20 mouse cellular contexts compared by ENCODE assay signal in genomic region chr15:26968392-26969025, GRCm38 (mm10).
DNase-seq lines count a peak whose midpoint lies in the region; ATAC-seq and TF ChIP-seq lines count a peak whose summit lies in the region.
"Had no signal": no experiment of that assay in that cellular context is flagged by ENCODE, and none has a peak within 500 bp of the region (broad histone marks: within the 10 kb centered on the region; RNA-seq: fewer than 3 reads in every experiment).

No protein-coding gene starts in this region.

- no peak overlapping the region for H3K4me2 ChIP-seq in neural tube, embryonic 12.5 days (replicated peaks)
- no peak overlapping the region for H3K4me2 ChIP-seq in midbrain, embryonic 13.5 days (replicated peaks)
- no peak overlapping the region for H3K4me2 ChIP-seq in intestine, postnatal 0 days (replicated peaks; ENCODE audit: low read depth)
- H3K4me2 ChIP-seq: limb, embryonic 15.5 days; liver, embryonic 15.5 days had no signal

- peak; percentile 31 for DNase-seq in embryo, embryonic 10 days (ENCODE audit: low spot score)
- no peak for DNase-seq in embryo, embryonic 9.5 days (ENCODE audit: extremely low spot score)
- no peak for DNase-seq in neural tube, embryonic 10.5 days (ENCODE audit: extremely low spot score, low spot score)
- no peak for DNase-seq in adrenal gland, postnatal 10 days
- no peak for DNase-seq in ovary, postnatal 14 days (ENCODE audit: low spot score)
- DNase-seq: adrenal gland, adult 2 months; cerebellum, postnatal 10 days; gastrocnemius, postnatal 25 days; kidney, adult 2 months; kidney, postnatal 14 days; right cerebral cortex, adult 18-20 months; spleen, adult 18-20 months; thymus, postnatal 36 days had no signal

- H3K27ac ChIP-seq in neural tube, embryonic 12.5 days: no peak overlapping the region
- H3K27ac ChIP-seq in midbrain, embryonic 13.5 days: no peak overlapping the region; the same call in 1 of the 2 replicates
- H3K27ac ChIP-seq in intestine, postnatal 0 days (ENCODE audit: low read depth, low read length): no peak overlapping the region
- H3K27ac ChIP-seq: forebrain, embryonic 10.5 days; limb, embryonic 15.5 days; liver, embryonic 15.5 days had no signal

- no peaks in the 10 kb centered on the region for H3K9me3 ChIP-seq in neural tube, embryonic 12.5 days
- no peaks in the 10 kb centered on the region for H3K9me3 ChIP-seq in midbrain, embryonic 13.5 days
- H3K9me3 ChIP-seq in intestine, postnatal 0 days (ENCODE audit: control insufficient read depth): no peaks in the 10 kb centered on the region
- H3K9me3 ChIP-seq: forebrain, embryonic 10.5 days; limb, embryonic 15.5 days; liver, embryonic 15.5 days had no signal

- H3K36me3 ChIP-seq in neural tube, embryonic 12.5 days: no peaks in the 10 kb centered on the region
- H3K36me3 ChIP-seq in midbrain, embryonic 13.5 days: no peaks in the 10 kb centered on the region
- no peaks in the 10 kb centered on the region for H3K36me3 ChIP-seq in intestine, postnatal 0 days (ENCODE audit: control insufficient read depth, insufficient read depth)
- H3K36me3 ChIP-seq: forebrain, embryonic 10.5 days; limb, embryonic 15.5 days; liver, embryonic 15.5 days had no signal

- H3K4me1 ChIP-seq in neural tube, embryonic 12.5 days: peaks cover 6% of the 10 kb centered on the region; the same call in 1 of the 2 replicates
- H3K4me1 ChIP-seq in midbrain, embryonic 13.5 days (replicated peaks): peaks cover 7% of the 10 kb centered on the region
- H3K4me1 ChIP-seq in intestine, postnatal 0 days (replicated peaks; ENCODE audit: control insufficient read depth, insufficient read depth, low read length): no peaks in the 10 kb centered on the region
- H3K4me1 ChIP-seq: limb, embryonic 15.5 days; liver, embryonic 15.5 days had no signal

- no peak overlapping the region for H3K4me3 ChIP-seq in neural tube, embryonic 12.5 days
- no peak overlapping the region for H3K4me3 ChIP-seq in midbrain, embryonic 13.5 days (replicated peaks)
- no peak overlapping the region for H3K4me3 ChIP-seq in intestine, postnatal 0 days (ENCODE audit: low read depth, low read length)
- H3K4me3 ChIP-seq: forebrain, embryonic 10.5 days; limb, embryonic 15.5 days; liver, embryonic 15.5 days had no signal

- no peak for TF ChIP-seq CTCF in intestine, postnatal 0 days (IDR thresholded peaks at IDR 0.05; ENCODE audit: low read depth)

- H3K9ac ChIP-seq in neural tube, embryonic 12.5 days: no peak overlapping the region
- H3K9ac ChIP-seq in midbrain, embryonic 13.5 days (replicated peaks): no peak overlapping the region
- H3K9ac ChIP-seq in intestine, postnatal 0 days (ENCODE audit: low read depth, low read length): no peak overlapping the region
- H3K9ac ChIP-seq: limb, embryonic 15.5 days; liver, embryonic 15.5 days had no signal

- H3K27me3 ChIP-seq in neural tube, embryonic 12.5 days (replicated peaks): no peaks in the 10 kb centered on the region
- no peaks in the 10 kb centered on the region for H3K27me3 ChIP-seq in midbrain, embryonic 13.5 days
- H3K27me3 ChIP-seq in intestine, postnatal 0 days (replicated peaks; ENCODE audit: control insufficient read depth, insufficient read depth, low read length): no peaks in the 10 kb centered on the region
- H3K27me3 ChIP-seq: limb, embryonic 15.5 days; liver, embryonic 15.5 days had no signal

- WGBS in neural tube, embryonic 12.5 days: 50% methylated on average over 5 of the region's 5 CpGs
- WGBS in midbrain, embryonic 13.5 days: 36% methylated on average over 5 of the region's 5 CpGs
- 75% methylated on average over 5 of the region's 5 CpGs for WGBS in intestine, postnatal 0 days

- ATAC-seq in neural tube, embryonic 12.5 days (ENCODE audit: low FRiP score, low read depth): peak; percentile 85
- ATAC-seq in midbrain, embryonic 13.5 days: peak; percentile 80
- no peak for ATAC-seq in intestine, postnatal 0 days
- ATAC-seq: lung, postnatal 0 days had no signal
